Mouse (Mus musculus): ENCODE measurements around the gene Erbb2. TPM values are rescaled to one million over a fixed set of nuclear protein-coding genes. Genes with fewer than 3 reads are reported as not detected.

Gene Erbb2
- polyA plus RNA-seq, 1 experiment from 2014 or later, result 34.1 TPM

DNA sequence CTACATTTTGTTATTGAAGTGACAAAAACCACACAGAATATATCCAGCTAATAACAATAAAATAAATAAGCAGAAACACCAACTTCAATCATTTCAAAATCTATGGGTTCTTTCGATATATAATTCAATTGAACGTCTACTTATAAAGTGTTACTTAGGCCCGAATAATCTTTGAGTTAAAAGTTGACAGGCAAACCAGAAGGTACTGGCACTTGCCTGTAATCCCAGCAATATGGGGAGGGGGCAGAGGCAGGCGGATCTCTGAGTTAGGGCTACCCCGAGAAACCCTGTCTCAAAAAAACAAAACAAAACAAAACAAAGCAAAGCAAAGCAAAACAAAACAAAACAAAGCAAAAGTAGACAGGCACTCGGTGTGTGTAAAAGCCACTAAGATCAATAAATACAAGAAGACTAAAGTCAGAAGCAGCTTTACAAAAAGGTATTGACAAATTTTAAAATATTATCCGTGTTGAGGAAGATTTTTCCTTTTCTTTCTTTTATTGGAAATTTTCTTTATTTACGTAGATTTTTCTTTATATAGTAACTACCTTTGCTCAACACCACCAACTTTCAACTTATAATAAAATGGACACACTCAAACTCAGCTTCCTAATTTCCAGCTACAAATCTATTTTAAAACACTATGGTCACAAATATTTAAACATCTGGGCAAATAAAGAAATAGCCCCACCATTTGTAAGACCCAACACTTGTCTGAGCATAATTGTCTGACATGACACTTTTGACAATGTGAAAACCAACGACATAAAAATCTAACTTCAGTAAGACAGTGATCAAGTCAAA, 63.6 kb downstream of the Erbb2 start:
- no peak overlapping the region for H3K4me2 ChIP-seq (ENCODE audit: low read depth, low read length)
- no peaks in the 10 kb centered on the region for H3K9me3 ChIP-seq (replicated peaks; ENCODE audit: control insufficient read depth, low read length)
- WGBS, result 87% methylated on average over 9 of the region's 9 CpGs
- no peak overlapping the region for H3K4me3 ChIP-seq (ENCODE audit: low read length)
- H3K4me1 ChIP-seq (ENCODE audit: control insufficient read depth, insufficient read depth, low read length), result no peaks in the 10 kb centered on the region; the same call in 1 of the 2 replicates
- no peaks in the 10 kb centered on the region for H3K27me3 ChIP-seq (ENCODE audit: control insufficient read depth, insufficient read depth, low read length)
- H3K9ac ChIP-seq (ENCODE audit: low read length), result no peak overlapping the region
- H3K27ac ChIP-seq (ENCODE audit: low read length), result no peak overlapping the region
- ATAC-seq (replicated peaks; ENCODE audit: extremely low read depth, insufficient read depth, low FRiP score), result no peak
- no peaks in the 10 kb centered on the region for H3K36me3 ChIP-seq (ENCODE audit: control insufficient read depth, insufficient read depth)

DNA sequence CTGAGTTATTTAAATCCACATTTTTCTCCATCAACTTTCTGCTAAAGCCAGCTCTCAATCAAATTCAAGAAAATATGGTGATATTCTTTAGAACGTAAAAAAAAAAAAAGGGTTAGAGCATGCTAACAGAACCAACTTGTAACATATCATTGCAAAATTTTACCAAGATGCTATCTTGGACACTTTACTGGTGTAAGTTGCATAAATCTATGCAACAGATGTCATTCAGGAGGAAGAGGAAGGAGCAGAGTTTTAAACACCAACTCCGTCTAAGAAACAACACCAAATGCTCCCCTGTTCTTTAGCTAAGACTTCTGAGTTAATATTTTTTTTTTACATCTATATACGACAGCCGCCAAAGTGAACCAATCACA, 64.2 kb downstream of the Erbb2 start:
- Histone ChIP-seq H3K4me3 (ENCODE audit: low read length) (no peak overlapping the region), H3K9me3 (replicated peaks; ENCODE audit: control insufficient read depth, low read length) (no peaks in the 10 kb centered on the region), H3K36me3 (ENCODE audit: control insufficient read depth, insufficient read depth) (no peaks in the 10 kb centered on the region), H3K9ac (ENCODE audit: low read length) (no peak overlapping the region), H3K27ac (ENCODE audit: low read length) (no peak overlapping the region), H3K4me2 (ENCODE audit: low read depth, low read length) (no peak overlapping the region), H3K4me1 (ENCODE audit: control insufficient read depth, insufficient read depth, low read length) (no peaks in the 10 kb centered on the region; the same call in 1 of the 2 replicates), H3K27me3 (ENCODE audit: control insufficient read depth, insufficient read depth, low read length) (no peaks in the 10 kb centered on the region)
- no peak for ATAC-seq (replicated peaks; ENCODE audit: extremely low read depth, insufficient read depth, low FRiP score)
- 58% methylated on average over 4 of the region's 4 CpGs for WGBS

DNA sequence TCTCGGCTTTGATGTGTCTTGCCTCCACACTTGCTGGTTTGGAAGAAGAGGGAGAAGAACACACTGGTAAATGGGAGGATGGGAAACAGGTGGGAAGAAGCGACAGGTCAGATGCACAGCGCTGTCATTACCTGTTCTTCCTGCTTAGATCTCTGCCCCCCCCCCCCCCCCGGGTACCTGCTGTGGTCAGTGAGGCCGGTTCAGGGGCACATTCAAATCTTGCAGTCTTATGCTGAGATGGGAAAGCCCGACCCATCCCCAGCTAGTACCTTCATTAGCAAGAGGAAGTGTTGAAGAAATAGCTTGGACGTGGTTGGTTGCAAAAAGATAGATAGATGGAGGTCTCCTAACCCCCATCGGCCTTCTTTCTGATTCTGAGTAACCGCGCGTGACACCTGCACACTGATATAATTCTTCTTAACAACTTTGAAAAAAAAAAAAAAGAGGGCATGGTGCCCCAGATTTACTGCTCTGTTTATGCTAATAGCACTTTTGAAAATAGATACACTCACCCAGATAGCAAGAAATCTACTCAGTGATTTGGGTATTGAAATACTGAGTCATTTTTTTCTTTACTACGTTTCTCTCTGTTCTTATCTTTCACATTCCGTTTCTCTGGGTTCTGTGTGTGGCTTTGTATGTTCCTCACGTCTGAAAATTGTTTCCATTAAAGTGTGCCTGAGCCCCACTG, 64.9 kb downstream of the Erbb2 start:
- no peak overlapping the region for H3K4me3 ChIP-seq (ENCODE audit: low read length)
- no peaks in the 10 kb centered on the region for H3K27me3 ChIP-seq (ENCODE audit: control insufficient read depth, insufficient read depth, low read length)
- ATAC-seq (replicated peaks; ENCODE audit: extremely low read depth, insufficient read depth, low FRiP score), result no peak
- H3K27ac ChIP-seq (ENCODE audit: low read length), result no peak overlapping the region
- H3K4me2 ChIP-seq (ENCODE audit: low read depth, low read length), result no peak overlapping the region
- H3K36me3 ChIP-seq (ENCODE audit: control insufficient read depth, insufficient read depth), result no peaks in the 10 kb centered on the region
- no peaks in the 10 kb centered on the region for H3K9me3 ChIP-seq (replicated peaks; ENCODE audit: control insufficient read depth, low read length)
- 57% methylated on average over 14 of the region's 14 CpGs for WGBS
- H3K9ac ChIP-seq (ENCODE audit: low read length), result no peak overlapping the region
- no peaks in the 10 kb centered on the region; the same call in 1 of the 2 replicates for H3K4me1 ChIP-seq (ENCODE audit: control insufficient read depth, insufficient read depth, low read length)

DNA sequence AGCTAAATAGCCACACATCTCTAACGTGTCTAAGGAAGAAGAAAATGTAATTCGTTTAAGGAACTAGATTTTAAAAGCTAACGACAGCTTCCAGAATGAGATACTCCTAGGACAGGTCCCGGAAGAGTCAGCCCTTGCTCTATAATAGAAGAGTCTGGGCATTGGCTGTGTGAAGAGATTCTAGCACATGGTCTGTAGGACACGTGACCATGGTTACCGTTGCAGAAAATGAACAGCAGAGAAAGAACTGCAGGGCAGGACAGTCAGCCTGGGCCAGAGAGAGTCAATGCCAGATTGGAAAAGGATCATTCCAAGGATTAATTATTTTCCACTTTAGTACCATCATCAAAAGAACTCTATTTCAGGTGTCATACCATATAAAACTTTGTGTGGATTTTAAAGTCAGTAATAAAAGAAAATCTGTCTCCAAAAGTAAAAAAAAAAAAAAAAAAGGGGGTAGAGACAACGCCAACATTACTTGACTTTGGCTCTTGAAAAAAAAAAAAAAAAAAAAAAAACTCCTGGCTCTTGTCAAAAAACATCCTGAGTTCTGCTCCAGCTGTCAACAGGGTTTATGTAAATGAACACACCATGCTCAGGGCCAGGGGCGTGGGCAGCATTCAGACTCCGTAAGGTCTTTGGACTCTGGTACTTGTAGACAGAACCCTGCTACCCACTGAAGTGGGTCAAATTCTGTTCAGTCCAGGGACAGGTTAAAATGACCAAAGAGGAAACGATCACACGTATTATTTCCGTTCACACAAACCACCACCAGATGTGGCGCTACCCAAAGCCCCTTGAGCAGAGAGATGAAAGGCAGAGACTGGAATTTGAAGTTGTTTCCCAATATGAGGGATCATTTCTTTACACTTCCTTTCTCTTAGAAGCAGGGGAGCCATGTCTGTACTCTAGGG, 67.0 kb downstream of the Erbb2 start:
- Histone ChIP-seq H3K4me2 (ENCODE audit: low read depth, low read length) (no peak overlapping the region), H3K9me3 (replicated peaks; ENCODE audit: control insufficient read depth, low read length) (no peaks in the 10 kb centered on the region), H3K4me1 (ENCODE audit: control insufficient read depth, insufficient read depth, low read length) (no peaks in the 10 kb centered on the region; the same call in 1 of the 2 replicates), H3K4me3 (ENCODE audit: low read length) (no peak overlapping the region), H3K27me3 (ENCODE audit: control insufficient read depth, insufficient read depth, low read length) (no peaks in the 10 kb centered on the region), H3K9ac (ENCODE audit: low read length) (no peak overlapping the region), H3K36me3 (ENCODE audit: control insufficient read depth, insufficient read depth) (no peaks in the 10 kb centered on the region), H3K27ac (ENCODE audit: low read length) (no peak overlapping the region)
- ATAC-seq (replicated peaks; ENCODE audit: extremely low read depth, insufficient read depth, low FRiP score), result no peak
- 66% methylated on average over 13 of the region's 13 CpGs for WGBS

DNA sequence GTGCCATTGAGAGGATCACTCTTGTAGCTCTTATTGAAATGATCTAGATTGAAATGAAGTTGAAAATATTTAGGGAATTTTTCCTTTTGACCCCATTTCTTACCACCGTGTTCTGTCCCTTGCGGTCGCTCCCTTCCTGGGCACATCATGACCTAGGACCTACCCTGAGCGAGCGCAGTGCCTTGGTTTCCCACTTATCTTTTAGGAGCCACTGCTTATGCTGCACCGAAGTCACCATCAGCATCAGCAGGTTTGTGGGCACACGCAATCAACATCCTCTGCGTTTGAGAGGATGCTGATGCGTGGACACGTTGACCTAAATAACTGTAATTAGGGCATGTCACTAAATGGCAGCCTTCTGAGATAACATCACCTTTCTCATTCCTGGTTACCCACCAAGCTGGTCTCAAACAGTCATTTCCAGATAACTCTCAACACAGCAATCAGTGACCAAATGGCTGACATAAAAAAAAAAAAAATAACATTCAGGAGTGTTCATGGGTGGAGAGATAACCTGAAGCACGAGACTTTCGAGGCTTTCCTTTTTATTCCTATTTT, 67.7 kb downstream of the Erbb2 start:
- Histone ChIP-seq H3K9ac (ENCODE audit: low read length) (no peak overlapping the region), H3K27me3 (ENCODE audit: control insufficient read depth, insufficient read depth, low read length) (no peaks in the 10 kb centered on the region), H3K4me3 (ENCODE audit: low read length) (no peak overlapping the region), H3K27ac (ENCODE audit: low read length) (no peak overlapping the region), H3K36me3 (ENCODE audit: control insufficient read depth, insufficient read depth) (no peaks in the 10 kb centered on the region), H3K4me1 (ENCODE audit: control insufficient read depth, insufficient read depth, low read length) (no peaks in the 10 kb centered on the region; the same call in 1 of the 2 replicates), H3K4me2 (ENCODE audit: low read depth, low read length) (no peak overlapping the region), H3K9me3 (replicated peaks; ENCODE audit: control insufficient read depth, low read length) (no peaks in the 10 kb centered on the region)
- ATAC-seq (replicated peaks; ENCODE audit: extremely low read depth, insufficient read depth, low FRiP score), result no peak
- WGBS, result 73% methylated on average over 12 of the region's 12 CpGs

DNA sequence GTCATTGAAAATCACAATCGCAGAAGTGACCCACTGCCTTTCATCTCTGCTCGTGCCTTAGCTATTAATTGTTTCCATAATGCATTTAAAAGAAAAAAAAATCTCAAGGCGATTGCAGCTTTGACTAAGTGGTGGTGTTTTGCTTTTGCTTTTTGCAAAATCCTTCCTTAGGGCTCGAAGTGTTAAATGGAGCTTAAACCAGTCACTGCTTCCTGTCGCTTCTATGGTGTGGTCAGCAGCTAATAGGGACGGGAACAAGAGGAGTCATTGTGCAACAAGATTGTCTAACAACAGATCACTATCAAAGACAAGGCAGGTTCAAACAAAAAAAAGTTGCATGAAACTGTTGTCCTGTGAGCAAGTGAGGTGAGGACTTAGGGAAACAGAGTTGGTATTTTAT, 69.0 kb downstream of the Erbb2 start:
- WGBS, result 71% methylated on average over 6 of the region's 6 CpGs
- Histone ChIP-seq H3K4me2 (ENCODE audit: low read depth, low read length) (no peak overlapping the region), H3K9me3 (replicated peaks; ENCODE audit: control insufficient read depth, low read length) (no peaks in the 10 kb centered on the region)

DNA sequence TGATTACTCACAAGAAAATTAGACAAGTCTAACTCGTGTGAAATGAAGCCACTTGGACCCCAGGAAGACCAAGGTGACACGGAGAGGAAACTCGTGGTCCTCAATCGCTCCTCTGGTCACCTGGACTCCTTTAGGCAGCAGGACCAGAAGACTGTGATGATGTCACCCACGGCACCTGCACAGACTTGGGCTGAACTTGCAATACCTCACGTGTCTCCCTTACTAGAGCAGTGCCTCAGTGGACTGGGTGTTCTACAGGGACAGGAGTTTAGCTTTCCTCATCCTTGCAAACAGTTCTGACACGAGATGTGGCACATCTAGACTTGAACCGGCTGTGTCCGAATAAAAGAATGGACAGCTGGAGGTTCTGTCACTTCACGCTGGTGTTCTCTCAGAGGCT, 69.8 kb downstream of the Erbb2 start:
- H3K27ac ChIP-seq (ENCODE audit: low read length), result no peak overlapping the region

More for the DNA sequence above, 69.0 kb downstream of the Erbb2 start:
- Histone ChIP-seq H3K27ac (ENCODE audit: low read length) (no peak overlapping the region), H3K9ac (ENCODE audit: low read length) (no peak overlapping the region), H3K4me3 (ENCODE audit: low read length) (no peak overlapping the region), H3K4me1 (ENCODE audit: control insufficient read depth, insufficient read depth, low read length) (no peaks in the 10 kb centered on the region; the same call in 1 of the 2 replicates), H3K36me3 (ENCODE audit: control insufficient read depth, insufficient read depth) (no peaks in the 10 kb centered on the region), H3K27me3 (ENCODE audit: control insufficient read depth, insufficient read depth, low read length) (no peaks in the 10 kb centered on the region)
- ATAC-seq (replicated peaks; ENCODE audit: extremely low read depth, insufficient read depth, low FRiP score), result no peak

DNA sequence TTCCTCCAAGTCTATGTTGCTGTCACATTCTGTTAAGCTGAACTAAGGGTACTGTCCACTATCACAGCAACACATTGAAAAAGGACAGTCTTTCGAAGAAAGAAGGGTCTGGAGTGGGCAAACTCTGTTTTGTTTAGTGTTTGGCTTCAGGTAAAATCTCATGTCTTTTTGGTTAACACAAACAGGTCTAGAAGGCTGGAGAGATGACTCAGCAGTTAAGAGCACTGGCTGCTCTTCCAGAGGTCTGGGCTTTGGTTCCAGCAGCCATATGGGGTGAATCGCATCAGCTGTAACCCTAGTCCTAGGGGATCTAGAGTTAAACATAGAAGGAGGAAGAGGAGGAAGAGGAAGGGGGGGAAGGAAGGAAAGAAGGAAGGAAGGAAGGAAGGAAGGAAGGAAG, 73.5 kb downstream of the Erbb2 start:
- Histone ChIP-seq H3K36me3 (ENCODE audit: control insufficient read depth, insufficient read depth) (no peaks in the 10 kb centered on the region), H3K9me3 (replicated peaks; ENCODE audit: control insufficient read depth, low read length) (no peaks in the 10 kb centered on the region), H3K27me3 (ENCODE audit: control insufficient read depth, insufficient read depth, low read length) (no peaks in the 10 kb centered on the region), H3K4me1 (ENCODE audit: control insufficient read depth, insufficient read depth, low read length) (no peaks in the 10 kb centered on the region), H3K27ac (ENCODE audit: low read length) (no peak overlapping the region), H3K4me2 (ENCODE audit: low read depth, low read length) (no peak overlapping the region), H3K4me3 (ENCODE audit: low read length) (no peak overlapping the region), H3K9ac (ENCODE audit: low read length) (no peak overlapping the region)
- no peak for ATAC-seq (replicated peaks; ENCODE audit: extremely low read depth, insufficient read depth, low FRiP score)
- 81% methylated on average over 2 of the region's 2 CpGs for WGBS

More for the DNA sequence above, 69.8 kb downstream of the Erbb2 start:
- Histone ChIP-seq H3K36me3 (ENCODE audit: control insufficient read depth, insufficient read depth) (no peaks in the 10 kb centered on the region), H3K9me3 (replicated peaks; ENCODE audit: control insufficient read depth, low read length) (no peaks in the 10 kb centered on the region), H3K4me3 (ENCODE audit: low read length) (no peak overlapping the region), H3K27me3 (ENCODE audit: control insufficient read depth, insufficient read depth, low read length) (no peaks in the 10 kb centered on the region), H3K4me2 (ENCODE audit: low read depth, low read length) (no peak overlapping the region), H3K4me1 (ENCODE audit: control insufficient read depth, insufficient read depth, low read length) (no peaks in the 10 kb centered on the region; the same call in 1 of the 2 replicates), H3K9ac (ENCODE audit: low read length) (no peak overlapping the region)
- no peak for ATAC-seq (replicated peaks; ENCODE audit: extremely low read depth, insufficient read depth, low FRiP score)
- WGBS, result 77% methylated on average over 10 of the region's 10 CpGs
